ENCODE assay signal across 8 mouse cellular contexts in genomic region chr3:14381421-14381992, GRCm38 (mm10).
DNase-seq lines count a peak whose midpoint lies in the region; ATAC-seq and TF ChIP-seq lines count a peak whose summit lies in the region.

No protein-coding gene starts in this region.

- TF ChIP-seq CTCF in liver, embryonic 14.5 days (IDR thresholded peaks at IDR 0.05; ENCODE audit: low read depth): peak; percentile 80

- H3K36me3 ChIP-seq in embryonic facial prominence, embryonic 12.5 days: no peaks in the 10 kb centered on the region
- no peaks in the 10 kb centered on the region for H3K36me3 ChIP-seq in liver, embryonic 14.5 days (replicated peaks; ENCODE audit: control insufficient read depth, insufficient read depth, low read depth)
- H3K36me3 ChIP-seq in neural tube, embryonic 13.5 days: no peaks in the 10 kb centered on the region

- WGBS in embryonic facial prominence, embryonic 12.5 days: 15% methylated on average over 18 of the region's 18 CpGs
- WGBS in liver, embryonic 14.5 days (ENCODE audit: insufficient replicate concordance): 11% methylated on average over 18 of the region's 18 CpGs
- 16% methylated on average over 18 of the region's 18 CpGs for WGBS in neural tube, embryonic 13.5 days

- H3K9me3 ChIP-seq in embryonic facial prominence, embryonic 12.5 days: no peaks in the 10 kb centered on the region
- no peaks in the 10 kb centered on the region for H3K9me3 ChIP-seq in liver, embryonic 14.5 days (ENCODE audit: control insufficient read depth, low read length)
- H3K9me3 ChIP-seq in neural tube, embryonic 13.5 days: no peaks in the 10 kb centered on the region

- peak; percentile 90; the same call in 1 of the 2 replicates for ATAC-seq in embryonic facial prominence, embryonic 12.5 days (ENCODE audit: insufficient number of reproducible peaks, insufficient read depth, low FRiP score, low TSS enrichment)
- ATAC-seq in liver, embryonic 14.5 days (ENCODE audit: insufficient read depth): peak; percentile 47
- ATAC-seq in neural tube, embryonic 13.5 days (ENCODE audit: low read depth): peak; percentile 97

- H3K27me3 ChIP-seq in embryonic facial prominence, embryonic 12.5 days: no peaks in the 10 kb centered on the region
- H3K27me3 ChIP-seq in liver, embryonic 14.5 days (ENCODE audit: control insufficient read depth, insufficient read depth, low read length): no peaks in the 10 kb centered on the region
- no peaks in the 10 kb centered on the region for H3K27me3 ChIP-seq in neural tube, embryonic 13.5 days

- peak; percentile 5 for DNase-seq in CD4-positive helper T cell, adult 2 months (ENCODE audit: low read depth, low spot score)
- peak; percentile 75 for DNase-seq in adrenal gland, postnatal 14 days
- peak; percentile 45 to 73 for DNase-seq in heart, postnatal 10 days
- DNase-seq in kidney, postnatal 4 days: peak; percentile 85 to 87
- DNase-seq in liver, embryonic 14.5 days (ENCODE audit: low read depth in 3 of 3, low spot score in 3 of 3): peak in 2 of 3 experiments; percentile 2 to 9
- peak; percentile 16 for DNase-seq in thymus, postnatal 25 days

- no peak for TF ChIP-seq EP300 in liver, embryonic 14.5 days (IDR thresholded peaks at IDR 0.05; ENCODE audit: low read depth)

- intact Hi-C loops in heart, postnatal 10 days (cut with DNase I): loop anchor here (2.0 to 5.0 kb wide), 2 partner anchors 285 to 504 kb away; no protein-coding TSS in a partner anchor

- 0 out of 2 replicates have a peak overlapping the region, but pooled peaks have one; percentile 13 for H3K4me3 ChIP-seq in embryonic facial prominence, embryonic 12.5 days
- H3K4me3 ChIP-seq in liver, embryonic 14.5 days (ENCODE audit: insufficient read depth in 1 of 2, low read depth in 2 of 2, low read length in 2 of 2): no peak overlapping the region; a peak in 1 of 4 replicates
- H3K4me3 ChIP-seq in neural tube, embryonic 13.5 days: peak overlapping the region; percentile 19; the same call in 1 of the 2 replicates

- H3K9ac ChIP-seq in embryonic facial prominence, embryonic 12.5 days: no peak overlapping the region
- H3K9ac ChIP-seq in liver, embryonic 14.5 days (replicated peaks): no peak overlapping the region
- 0 out of 2 replicates have a peak overlapping the region, but pooled peaks have one; percentile 22 for H3K9ac ChIP-seq in neural tube, embryonic 13.5 days

- no peaks in the 10 kb centered on the region for H3K4me1 ChIP-seq in embryonic facial prominence, embryonic 12.5 days
- no peaks in the 10 kb centered on the region for H3K4me1 ChIP-seq in liver, embryonic 14.5 days (replicated peaks; ENCODE audit: control insufficient read depth in 2 of 2, insufficient read depth in 2 of 2, low read length in 1 of 2)
- H3K4me1 ChIP-seq in neural tube, embryonic 13.5 days (replicated peaks): no peaks in the 10 kb centered on the region; the same call in 1 of the 2 replicates

- no peak overlapping the region for H3K27ac ChIP-seq in embryonic facial prominence, embryonic 12.5 days
- no peak overlapping the region for H3K27ac ChIP-seq in liver, embryonic 14.5 days
- H3K27ac ChIP-seq in neural tube, embryonic 13.5 days (replicated peaks): no peak overlapping the region

- peak overlapping the region; percentile 43 for H3K4me2 ChIP-seq in embryonic facial prominence, embryonic 12.5 days (replicated peaks)
- peak overlapping the region; percentile 24; the same call in 1 of the 2 replicates for H3K4me2 ChIP-seq in liver, embryonic 14.5 days (ENCODE audit: low read depth)
- H3K4me2 ChIP-seq in neural tube, embryonic 13.5 days: peak overlapping the region; percentile 49

Comparison
In these comparisons a context has a peak if more than half of its experiments do, and no peak if none do; other contexts are left out.
1. DNase-seq: peak in every context shown above with its lines; median percentile 86 in kidney, postnatal 4 days; 75 in adrenal gland, postnatal 14 days; 59 in heart, postnatal 10 days; 16 in thymus, postnatal 25 days; 6 in liver, embryonic 14.5 days; 5 in CD4-positive helper T cell, adult 2 months.
2. ATAC-seq: peak in every context shown above with its lines; median percentile 97 in neural tube, embryonic 13.5 days; 90 in embryonic facial prominence, embryonic 12.5 days; 47 in liver, embryonic 14.5 days.
3. H3K4me3 ChIP-seq: peak in embryonic facial prominence, embryonic 12.5 days (single experiment) and neural tube, embryonic 13.5 days (single experiment); none in liver, embryonic 14.5 days (0 of 2).
4. Peak in every context shown above with its lines, with median percentiles within 50 percentile points of each other: H3K4me2 ChIP-seq.